Mouse (Mus musculus): ENCODE results near the gene Rad51. TPM values are rescaled to one million over a fixed set of nuclear protein-coding genes. Genes with fewer than 3 reads are reported as not detected.

Rad51 gene
- 10 to 100 TPM in 1 of 2 experiments, 1 to 10 TPM in 1; 9.9 to 12.3 TPM for polyA plus RNA-seq (2017; shearing (Covaris generic))

GRCm38 (mm10) chr2:119112438-119113112, at the start of gene Rad51:
Gene Rad51 (plus strand): TSS chr2:119112793.
- ATAC-seq = peak; percentile 93

DNA sequence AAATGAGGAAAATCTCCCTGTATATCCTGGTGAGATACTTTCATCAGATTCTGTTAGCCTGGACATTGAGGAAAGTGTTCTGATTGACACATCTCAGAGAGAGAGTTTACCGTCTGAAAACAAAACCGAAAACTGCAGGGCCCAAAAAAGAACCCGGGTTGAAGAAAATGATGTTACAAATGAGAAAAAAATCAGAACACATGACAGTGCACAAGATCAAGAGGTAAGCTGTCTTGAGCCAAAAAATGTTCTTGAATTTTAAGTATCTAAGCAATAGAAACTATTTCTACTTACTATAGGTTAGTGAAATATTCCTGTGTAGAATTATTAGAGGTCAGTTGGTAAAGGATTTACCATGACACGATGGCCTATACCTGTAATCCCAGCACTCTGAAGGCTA, 40.2 kb upstream of the Rad51 start:
- no peak for ATAC-seq

DNA sequence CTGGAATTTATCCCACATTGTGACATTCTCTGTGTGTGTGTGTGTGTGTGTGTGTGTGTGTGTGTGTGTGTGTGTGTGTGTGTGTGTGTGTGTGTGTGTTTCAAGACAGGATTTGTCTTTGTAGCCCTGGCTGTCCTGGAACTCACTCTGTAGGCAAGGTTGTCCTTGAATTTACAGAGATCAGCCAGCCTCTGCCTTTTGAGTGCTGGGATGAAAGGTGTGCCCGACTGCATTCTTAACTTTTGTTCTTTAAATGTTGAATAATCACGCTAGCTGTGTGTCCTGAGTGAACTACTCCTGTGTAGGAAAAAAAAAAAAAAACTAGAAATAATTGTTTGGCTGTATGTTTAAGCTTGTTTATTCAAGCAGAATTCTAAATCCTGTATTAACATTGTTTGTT, 26.4 kb upstream of the Rad51 start:
- ATAC-seq = no peak

DNA sequence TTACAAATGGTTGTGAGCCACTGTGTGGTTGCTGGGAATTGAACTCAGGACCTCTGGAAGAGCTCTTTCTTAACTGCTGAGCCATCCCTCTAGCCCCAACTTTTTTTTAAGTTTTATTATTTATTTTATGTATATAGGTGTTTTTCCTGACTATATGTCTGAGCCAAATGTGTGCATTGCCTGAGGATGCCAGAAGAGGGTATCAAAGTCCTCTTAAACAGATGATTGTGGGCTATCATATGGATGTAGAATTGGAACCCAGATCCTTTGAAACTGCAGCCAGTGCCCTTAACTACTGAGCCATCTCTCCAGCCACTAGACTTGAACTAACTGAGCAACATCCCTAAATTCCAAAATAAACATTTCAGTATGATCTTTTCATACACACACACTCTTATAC, 11.0 kb upstream of the Rad51 start:
- no peak for ATAC-seq

- ATAC-seq = no peak
These were observed 6.0 kb upstream of the Rad51 start for GRCm38 (mm10) chr2:119106583-119106982.

GRCm38 (mm10) chr2:119108554-119108953, 4.0 kb upstream of the Rad51 start:
- ATAC-seq = no peak

- ATAC-seq = no peak
These were observed 1.5 kb upstream of the Rad51 start for GRCm38 (mm10) chr2:119111060-119111459.

DNA sequence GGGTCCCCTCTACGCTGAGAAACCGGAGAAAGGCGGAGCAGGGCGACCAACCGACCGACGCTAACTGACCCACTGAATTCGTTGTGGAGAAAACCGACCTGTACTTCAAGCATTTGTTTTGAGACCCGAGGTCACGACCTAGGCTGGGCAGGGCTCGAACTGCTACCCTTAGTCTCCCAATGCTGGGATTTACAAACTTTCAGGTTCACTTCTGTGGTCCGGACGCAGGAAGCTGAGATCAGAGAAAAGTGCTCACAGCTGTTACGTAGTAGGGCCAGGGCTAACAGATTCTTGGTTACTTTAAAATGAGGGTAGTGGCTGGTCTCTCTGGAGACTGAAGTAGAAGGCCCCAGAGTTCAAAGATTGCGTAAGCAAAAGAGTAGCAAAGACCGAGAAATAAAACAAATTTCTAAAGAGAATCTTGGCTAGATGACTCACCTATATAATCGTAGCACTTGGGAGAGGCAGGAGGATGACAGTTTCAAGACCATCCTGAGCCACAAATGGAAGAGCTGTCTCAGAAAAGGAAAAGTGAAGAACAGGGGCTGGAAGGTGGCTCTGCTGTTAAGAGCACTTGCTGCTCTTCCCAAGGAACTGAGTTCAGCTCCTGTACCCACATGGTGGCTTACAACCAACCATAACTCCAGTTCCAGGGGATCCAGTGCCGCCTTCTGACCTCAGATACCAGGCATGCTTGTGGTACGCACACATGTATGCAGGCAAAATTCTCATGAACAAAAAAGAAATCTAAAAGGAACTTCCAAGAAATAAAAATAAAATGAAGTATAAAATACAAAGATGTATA, 730 bp downstream of the Rad51 start:
- ATAC-seq = no peak

GRCm38 (mm10) chr2:119136346-119136898, 23.8 kb downstream of the Rad51 start:
- no peak for ATAC-seq

- ATAC-seq = no peak
These were observed 32.6 kb downstream of the Rad51 start for GRCm38 (mm10) chr2:119145199-119145598.

DNA sequence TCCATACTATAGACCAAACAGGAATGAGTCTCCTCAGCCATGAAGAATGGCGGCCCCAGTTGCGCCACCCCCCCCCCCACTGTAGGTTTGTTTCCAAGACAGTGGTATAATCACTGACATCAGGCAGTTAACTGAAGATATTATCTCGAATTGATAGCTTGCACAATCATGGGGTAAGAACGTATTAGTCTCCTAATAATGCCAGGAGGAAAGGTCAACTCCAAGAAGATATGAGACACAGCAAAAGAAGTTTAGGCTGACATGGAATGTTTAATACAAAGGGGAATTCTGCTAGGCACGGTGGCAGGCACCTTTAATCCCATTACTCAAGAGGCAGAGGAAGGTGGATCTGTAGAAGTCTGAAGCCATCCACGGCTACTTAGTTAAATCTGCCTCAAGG, 33.8 kb downstream of the Rad51 start:
- ATAC-seq = no peak

GRCm38 (mm10) chr2:119147160-119147678, 34.6 kb downstream of the Rad51 start:
- no peak for ATAC-seq

GRCm38 (mm10) chr2:119147775-119148174, 35.2 kb downstream of the Rad51 start:
- no peak for ATAC-seq

GRCm38 (mm10) chr2:119152255-119152654, 39.7 kb downstream of the Rad51 start:
- no peak for ATAC-seq

DNA sequence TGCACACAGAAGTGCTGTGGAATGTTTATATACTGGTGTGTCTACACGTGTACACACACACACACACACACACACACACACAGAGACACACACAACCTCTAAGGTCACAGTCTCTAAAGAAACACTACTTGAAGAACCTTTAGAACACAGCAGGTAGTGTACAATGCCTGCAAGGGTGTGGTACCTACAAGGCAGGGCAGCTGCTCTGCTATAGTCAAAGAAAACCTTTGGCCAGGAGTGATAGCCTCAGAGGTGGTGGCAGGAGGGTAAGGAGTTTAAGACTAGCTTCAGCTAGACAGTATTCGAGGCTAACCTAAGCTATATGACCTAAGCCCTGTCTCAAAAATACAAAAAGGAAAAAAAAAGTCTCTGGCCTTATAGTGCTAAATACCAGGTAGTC, 42.1 kb downstream of the Rad51 start:
- ATAC-seq = no peak

- no peak for ATAC-seq
These were observed 42.8 kb downstream of the Rad51 start for GRCm38 (mm10) chr2:119155388-119155787.

DNA sequence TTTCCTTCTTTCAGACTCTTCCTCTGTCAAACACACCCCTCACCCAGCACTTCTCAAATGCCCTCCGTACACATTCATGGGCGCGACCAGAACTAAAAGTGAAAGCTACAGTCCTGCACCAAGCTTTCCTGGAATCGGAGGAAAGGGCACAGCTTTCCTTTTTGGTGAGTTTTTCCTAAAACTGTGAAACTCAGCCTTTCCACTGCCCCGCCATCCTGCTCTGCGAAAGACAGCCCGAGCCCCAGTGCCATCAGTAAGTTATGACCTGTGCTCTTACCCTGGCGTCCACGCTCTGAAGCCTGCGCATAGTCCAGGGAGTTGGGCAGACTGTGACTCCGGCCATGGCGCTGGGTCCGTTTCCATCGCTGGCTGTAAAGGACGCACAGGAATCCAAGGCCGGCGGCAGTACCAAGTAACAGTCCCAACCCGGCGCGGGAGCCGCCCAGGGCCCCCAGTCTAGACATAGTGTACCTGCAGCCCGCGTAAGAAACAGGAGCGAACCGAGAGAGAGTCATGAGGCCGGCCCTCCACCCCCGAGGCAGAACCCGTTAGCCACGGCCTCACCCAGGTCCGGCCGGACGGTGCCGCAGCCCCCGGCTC, 43.6 kb downstream of the Rad51 start:
- peak; percentile 33 for ATAC-seq

DNA sequence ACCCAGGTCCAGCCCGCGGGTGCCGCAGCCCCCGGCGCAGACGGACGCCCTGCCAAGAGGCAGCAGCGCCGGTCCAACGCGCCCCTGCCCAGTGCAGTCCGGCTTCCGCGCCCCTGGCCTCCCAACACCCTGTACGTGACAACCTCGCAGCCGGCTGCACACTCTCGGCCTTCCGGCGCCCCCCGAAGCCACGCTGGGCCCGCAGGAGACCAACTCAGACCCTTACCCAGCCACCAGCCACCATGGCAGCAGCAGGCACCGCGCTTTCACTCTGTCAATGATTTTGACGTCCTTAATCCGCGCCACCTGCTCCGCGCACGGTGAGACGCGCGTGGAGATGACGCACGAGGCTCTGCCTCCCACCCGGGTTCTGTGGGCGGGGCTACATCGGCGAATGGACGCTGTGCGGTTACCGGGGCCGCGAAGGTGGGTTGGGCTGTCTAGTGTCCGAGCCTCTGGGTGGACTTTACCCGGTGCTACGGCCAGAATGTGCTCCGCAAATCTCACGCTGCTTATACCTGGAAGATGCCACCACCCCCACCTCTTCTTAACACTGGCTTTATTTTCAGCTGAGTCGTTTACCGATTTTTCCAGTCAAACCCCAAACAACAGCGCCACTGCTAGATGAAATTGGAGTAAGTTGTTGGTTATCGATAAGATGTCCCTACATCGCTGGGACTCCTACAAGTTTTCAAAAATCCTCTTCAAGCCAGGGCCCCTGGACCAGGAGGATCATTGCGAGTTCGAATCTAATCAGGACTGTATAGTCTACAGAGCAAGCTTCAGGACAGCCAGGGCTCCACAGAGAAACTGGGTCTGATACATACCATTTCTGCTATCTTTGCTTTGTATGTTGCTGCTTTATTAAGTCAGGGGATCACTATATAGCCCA, 44.3 kb downstream of the Rad51 start, which contains the start of gene Rmdn3:
Gene Rmdn3 (minus strand): TSS at position 354 of the 892 bp plus-strand sequence.
- ATAC-seq = peak; percentile 95

DNA sequence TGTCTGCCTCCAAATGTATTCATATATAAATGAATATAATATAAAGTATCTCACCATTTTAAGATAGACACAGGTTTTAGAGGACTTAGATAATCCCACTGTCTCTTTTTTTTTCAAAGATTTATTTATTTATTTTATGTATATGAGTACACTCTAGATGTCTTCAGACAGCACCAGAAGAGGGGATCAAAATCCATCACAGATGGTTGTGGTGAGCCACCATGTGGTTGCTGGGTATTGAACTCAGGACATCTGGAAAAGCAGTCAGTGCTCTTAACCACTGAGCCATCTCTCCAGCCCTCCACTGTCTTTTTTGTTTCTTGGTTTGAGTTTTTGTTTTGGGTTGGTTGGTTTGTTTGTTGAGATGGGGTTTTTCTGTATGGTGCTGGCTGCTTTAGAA, 45.2 kb downstream of the Rad51 start:
- ATAC-seq = no peak

DNA sequence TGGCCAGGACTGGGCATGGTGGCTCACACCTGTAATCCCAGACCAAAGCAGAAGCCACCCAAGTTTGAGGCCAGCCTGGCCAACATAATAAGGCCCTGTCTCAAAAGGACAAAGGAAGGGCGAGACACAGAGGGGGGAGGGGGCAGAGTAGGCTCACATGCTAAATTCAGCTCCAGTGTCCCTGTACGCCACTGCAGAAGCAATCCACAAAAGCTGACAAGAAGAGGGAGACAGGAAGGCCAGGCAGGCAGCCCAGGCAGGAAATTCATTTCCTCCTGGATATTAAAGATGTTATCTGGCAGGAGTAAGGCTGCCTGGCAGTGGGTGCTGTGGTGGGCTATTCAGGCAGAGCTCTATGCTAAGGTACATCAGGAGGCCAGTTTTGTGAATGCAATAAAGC, 48.7 kb downstream of the Rad51 start:
- ATAC-seq = no peak

DNA sequence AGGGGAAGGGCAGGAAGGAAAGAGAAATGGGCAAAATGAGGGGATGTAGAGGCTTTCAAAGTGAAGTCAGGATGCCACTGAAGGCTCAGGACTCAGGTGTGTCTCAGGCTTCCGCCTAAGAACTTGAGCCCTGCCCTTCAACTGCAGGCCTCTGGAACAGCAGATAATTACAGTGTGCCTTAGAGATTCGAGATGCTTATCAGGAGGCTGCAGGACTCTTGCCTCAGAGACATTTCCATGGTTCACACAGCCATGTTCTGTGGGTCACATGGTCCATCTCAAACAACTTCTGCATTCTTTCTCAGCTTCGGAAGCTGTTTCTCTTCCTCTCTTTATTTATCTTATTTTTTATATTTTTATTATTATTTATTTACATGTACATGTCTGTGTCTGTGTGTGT, 50.5 kb downstream of the Rad51 start:
- no peak for ATAC-seq

DNA sequence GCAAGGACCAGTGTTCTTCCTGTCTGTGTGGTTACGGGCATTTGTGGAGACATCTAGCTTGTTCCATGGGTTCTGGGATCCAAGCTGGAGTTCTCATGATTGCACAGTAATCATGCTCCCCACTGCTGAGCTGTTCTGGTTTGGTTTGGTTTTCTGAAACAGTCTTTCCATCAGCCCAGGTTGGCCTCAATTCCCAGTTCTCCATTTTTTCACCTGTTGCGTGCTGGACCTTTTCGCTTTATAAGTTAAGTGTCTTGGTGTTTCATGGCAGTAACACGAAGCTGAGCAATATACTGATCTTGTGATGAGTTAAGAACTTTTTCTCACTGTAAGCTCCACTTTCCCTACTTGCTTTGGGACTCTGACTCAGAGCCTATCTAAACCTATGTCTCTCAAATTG, 51.4 kb downstream of the Rad51 start:
- ATAC-seq = no peak

All from activated CD4-positive, CD25-positive, alpha-beta regulatory T cell, adult 4 months (primary cell).